Mouse (Mus musculus) erythroblast, embryonic 14.5 days (primary cell): ENCODE measurements at regions not wholly inside any gene's neighbourhood (a gene's known extent, or its start where the extent isn't known, plus 50 kb on each side); places are given as distances from the start of the nearest gene placed in this dataset.

ENCODE experiments used
- GATA1 ChIP-seq: IDR thresholded peaks from 2 replicates; pipeline ENCODE4 v1.6.1; 2012; ENCODE audit warnings: low read length, inconsistent platforms, mixed read lengths
- TAL1 ChIP-seq: IDR thresholded peaks from 3 replicates; pipeline ENCODE4 v1.6.1; 2012; ENCODE audit warnings: low read length, inconsistent platforms, mixed read lengths

DNA sequence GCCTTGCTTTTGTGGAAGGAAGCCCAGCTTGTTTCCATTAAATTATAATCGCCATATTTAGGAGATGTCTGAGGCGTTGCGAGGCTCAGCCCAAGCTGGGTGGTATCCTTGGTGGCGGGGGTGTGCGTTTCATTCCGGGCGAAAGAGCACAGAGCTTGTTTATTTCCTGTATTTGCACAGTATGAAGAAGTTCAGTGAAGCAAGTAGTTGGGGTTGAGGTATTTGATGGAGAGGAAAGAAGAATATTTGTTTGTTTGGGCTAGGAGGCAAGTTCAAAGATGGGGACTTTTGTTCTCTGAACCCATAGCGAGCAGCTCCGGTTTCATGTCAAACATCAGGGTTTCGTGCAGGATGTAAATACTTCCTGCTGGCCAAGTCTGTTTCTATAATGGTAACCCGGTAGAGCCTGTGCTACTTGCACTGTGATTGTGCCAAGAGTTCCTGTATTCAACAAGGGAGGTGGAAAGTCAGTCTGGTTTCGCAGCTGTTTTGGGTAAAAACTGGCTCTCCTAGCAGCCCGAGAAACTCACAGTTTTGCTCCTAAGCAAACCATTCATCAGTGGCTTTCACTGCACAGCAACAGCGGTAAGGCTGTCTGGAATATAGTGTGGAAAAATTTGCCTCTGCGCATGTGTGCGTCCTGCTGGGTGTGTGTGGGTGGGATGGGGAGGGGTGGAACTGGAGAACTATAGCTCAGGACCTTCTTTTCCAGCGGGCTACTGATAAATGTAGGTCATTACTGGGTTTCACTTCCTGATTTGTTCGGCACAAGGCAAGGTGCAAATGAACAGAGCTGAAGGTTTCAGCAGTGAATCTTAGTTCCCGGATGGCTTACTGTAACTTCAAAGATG lies 306.7 kb upstream of the Nrip1 start:
- no peak for TF ChIP-seq GATA1
- no peak for TF ChIP-seq TAL1
